16 mouse cellular contexts compared by ENCODE assay signal in the genomic region with DNA sequence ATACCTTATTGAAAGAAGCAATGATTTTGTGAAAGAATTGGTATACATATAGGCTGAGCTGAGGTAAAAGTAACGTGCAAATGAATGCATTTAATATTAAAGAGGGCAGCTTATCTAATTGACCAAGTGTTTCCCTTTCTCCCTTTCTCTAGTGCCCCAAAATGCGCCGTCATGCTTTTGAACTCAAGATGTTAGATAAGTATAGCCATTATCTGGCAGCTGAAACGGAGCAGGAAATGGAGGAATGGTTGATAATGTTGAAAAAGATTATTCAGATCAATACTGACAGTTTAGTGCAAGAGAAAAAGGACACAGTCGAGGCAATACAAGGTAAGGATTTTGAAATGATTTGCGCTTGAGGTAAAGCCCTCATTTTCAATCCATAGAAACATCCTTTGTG.
"Had no signal": no experiment of that assay in that cellular context is flagged by ENCODE, and none has a peak within 500 bp of the region (broad histone marks: within the 10 kb centered on the region; RNA-seq: fewer than 3 reads in every experiment).

No protein-coding gene starts in this region.

- H3K9ac ChIP-seq: neural tube, embryonic 13.5 days; neural tube, embryonic 15.5 days; stomach, embryonic 15.5 days had no signal

- H3K36me3 ChIP-seq: neural tube, embryonic 13.5 days; neural tube, embryonic 15.5 days; stomach, embryonic 15.5 days had no signal

- H3K27me3 ChIP-seq: neural tube, embryonic 13.5 days; neural tube, embryonic 15.5 days; stomach, embryonic 15.5 days had no signal

- DNase-seq: retina, postnatal 1 day; right cerebral cortex, adult 18-20 months; right cerebral cortex, postnatal 14 days; right cerebral cortex, postnatal 25 days; right cerebral cortex, postnatal 4 days; spleen, adult 18-20 months; thymus, adult 18-20 months; thymus, adult 2 months; thymus, postnatal 14 days; thymus, postnatal 25 days; thymus, postnatal 36 days; thymus, postnatal 4 days had no signal

- H3K27ac ChIP-seq: neural tube, embryonic 13.5 days; neural tube, embryonic 15.5 days; stomach, embryonic 15.5 days; stomach, postnatal 0 days had no signal

- H3K9me3 ChIP-seq: neural tube, embryonic 13.5 days; neural tube, embryonic 15.5 days; stomach, embryonic 15.5 days had no signal

- H3K4me3 ChIP-seq: neural tube, embryonic 13.5 days; neural tube, embryonic 15.5 days; stomach, embryonic 15.5 days had no signal

- H3K4me1 ChIP-seq: neural tube, embryonic 13.5 days; neural tube, embryonic 15.5 days; stomach, embryonic 15.5 days had no signal
